Mouse (Mus musculus) ovary, postnatal 10 days (tissue): Measurements from ENCODE around the gene Usp2.

Experiments
- DNase-seq: peaks from one replicate; pipeline ENCODE4 v3.0.0; 2022; ENCODE audit warnings: low spot score

Usp2 gene

DNA sequence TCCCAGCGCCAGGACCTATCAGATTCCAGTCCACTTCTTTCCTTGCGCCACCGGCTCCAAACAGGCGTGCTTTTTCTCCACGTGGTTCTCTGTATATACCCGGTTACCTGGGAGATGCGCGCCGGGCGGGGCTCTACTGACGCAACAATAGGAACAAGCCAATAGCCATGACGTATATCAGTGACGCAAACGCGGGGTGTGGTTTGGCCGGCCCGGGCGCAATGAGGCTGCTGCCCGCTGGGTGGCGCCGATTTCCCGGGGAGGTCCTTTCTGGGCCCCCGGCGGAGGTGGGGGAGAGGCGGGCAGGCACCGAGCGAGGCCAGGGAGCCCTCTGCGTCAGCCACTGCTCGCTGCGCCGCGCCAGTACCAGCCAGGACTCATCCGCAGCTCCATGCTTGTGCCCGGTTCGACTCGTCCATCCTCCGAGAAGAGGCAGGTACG lies at the start of gene Usp2:
Gene Usp2 (plus strand): TSS at position 237 of the 441 bp plus-strand sequence.
- peak; percentile 99 for DNase-seq

DNA sequence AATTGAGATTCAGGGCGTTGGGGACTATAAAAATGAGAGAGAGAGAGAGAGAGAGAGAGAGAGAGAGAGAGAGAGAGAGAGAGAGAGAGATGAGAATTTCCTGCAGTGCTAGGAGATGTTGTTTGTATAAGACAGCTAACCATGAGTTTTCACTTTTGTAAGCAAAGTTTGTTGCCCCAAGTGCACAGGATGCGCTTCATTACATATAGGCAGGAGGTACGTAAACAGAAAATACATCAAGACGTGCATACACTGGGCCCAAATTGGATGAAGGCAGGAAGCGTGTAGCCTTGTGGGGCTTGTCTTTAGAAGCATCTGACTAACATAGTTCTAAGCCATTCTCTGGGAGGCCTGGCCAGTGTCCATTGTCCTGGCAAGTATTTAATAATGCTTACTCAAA lies 49.0 kb upstream of the Usp2 start:
- no peak for DNase-seq

DNA sequence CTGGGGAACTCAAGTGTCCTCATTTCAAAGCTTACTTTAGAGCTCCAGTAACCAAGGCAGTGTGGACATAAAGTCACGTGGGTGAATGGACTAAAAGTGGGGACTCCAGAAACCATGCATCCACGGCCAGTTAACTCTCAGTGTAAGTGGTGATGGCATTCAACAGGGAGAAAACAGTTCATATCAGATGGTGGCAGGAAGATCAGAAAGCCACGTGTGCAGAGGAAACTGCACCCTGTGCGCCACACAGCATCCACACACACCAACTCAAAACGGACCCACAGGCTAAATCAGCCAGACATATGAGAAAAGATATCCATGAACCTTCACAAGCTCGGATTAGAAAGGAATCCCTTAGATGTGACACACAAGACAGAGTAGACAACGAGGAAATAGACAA lies 46.8 kb upstream of the Usp2 start:
- DNase-seq, result no peak

DNA sequence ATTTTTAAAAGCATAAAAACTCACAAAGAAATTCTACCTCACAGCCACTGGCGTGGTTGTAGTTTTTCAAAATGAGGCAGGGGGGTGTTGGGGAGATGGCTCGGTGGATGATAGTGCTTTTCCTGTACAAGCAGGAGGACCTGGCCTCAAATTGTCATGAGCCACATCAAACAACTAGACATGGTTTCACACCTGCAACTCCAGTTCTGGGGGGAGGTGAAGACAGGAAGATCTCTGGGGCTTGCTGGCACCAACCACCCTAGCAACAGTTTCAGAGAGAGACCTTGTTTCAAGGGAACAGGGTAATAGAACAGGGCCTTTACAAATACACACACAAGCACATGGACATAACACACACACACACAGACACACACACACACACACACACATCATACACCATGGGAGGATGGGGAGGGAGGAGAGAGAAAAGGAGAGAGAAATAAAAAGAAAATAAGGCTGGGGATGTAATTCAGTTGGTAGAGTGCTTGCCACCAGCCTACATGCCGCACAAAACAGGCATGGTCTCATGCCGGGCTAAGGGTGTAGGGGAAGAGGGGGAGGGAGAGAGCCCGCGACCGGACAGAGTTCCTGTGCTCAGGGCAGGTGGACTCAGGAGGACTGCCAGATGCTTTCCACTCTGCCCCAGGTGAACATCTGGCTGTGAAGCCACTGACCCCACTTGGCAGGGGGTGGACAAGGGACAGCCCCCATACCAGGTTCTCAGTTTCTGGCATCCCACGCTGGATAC lies 44.5 kb upstream of the Usp2 start:
- no peak for DNase-seq

DNA sequence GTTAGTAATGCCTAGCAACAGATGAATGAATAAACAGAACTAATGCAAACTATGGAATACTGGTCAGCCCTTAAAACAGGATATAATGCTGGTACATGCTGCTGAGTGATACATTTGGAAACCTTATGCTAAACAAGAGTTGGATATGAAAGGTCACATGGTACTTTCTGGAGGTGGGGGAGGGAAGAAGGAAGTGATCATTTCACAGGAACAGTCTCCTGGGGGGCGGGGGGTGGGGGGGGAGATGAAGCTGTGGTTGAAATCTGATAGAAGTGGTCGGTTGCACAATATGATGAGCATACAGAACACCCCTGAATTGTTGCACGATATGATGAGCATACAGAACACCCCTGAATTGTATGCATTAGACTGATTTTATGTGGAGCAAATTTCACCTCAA lies 42.7 kb upstream of the Usp2 start:
- no peak for DNase-seq

DNA sequence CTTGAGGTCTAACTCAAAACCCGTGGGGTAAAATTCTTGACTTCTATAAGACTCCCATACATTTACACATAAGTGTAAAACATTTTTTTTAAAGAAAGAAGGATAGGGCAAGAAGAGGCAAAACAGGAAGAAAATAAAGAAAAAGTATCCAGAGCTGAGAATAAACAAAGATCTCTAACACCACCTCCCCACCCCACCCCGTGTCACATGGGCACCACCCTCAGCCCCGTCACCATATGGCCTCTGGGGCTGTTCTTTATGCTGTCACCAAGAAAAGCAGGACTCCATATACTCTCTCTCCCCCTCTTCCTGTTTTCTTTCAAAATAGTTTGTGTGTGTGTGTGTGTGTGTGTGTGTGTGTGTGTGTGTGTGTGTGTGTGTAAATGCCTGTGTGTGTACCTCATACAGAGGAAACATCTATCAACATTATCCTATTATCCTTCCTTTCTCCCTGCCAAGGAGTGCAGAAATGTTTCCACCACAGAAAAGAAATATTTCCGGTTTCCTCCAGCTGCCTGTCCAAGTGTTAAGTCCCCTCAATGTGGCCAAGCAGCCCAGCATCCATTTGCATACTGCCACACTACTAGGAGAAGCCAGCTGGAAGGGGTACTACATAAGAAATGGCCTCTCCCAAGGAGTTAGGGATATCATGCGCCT lies 37.1 kb upstream of the Usp2 start:
- DNase-seq, result no peak

DNA sequence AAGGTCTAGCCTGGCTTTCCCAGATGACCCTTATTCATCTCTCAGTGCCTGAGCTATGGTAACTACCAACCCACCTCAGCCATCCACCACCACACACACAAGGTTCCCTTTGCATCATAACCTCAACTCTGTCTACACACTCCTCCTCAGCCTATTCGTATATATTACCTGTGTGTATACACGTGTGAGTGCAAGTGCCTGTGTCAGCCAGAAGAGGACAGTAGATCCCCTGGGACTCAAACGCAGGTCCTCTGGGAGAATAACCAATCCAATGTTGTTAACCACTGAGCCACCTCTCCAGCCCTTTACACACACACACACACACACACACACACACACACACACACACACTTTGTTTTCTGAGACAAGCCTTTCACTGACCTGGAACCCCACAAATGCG lies 36.2 kb upstream of the Usp2 start:
- no peak for DNase-seq

DNA sequence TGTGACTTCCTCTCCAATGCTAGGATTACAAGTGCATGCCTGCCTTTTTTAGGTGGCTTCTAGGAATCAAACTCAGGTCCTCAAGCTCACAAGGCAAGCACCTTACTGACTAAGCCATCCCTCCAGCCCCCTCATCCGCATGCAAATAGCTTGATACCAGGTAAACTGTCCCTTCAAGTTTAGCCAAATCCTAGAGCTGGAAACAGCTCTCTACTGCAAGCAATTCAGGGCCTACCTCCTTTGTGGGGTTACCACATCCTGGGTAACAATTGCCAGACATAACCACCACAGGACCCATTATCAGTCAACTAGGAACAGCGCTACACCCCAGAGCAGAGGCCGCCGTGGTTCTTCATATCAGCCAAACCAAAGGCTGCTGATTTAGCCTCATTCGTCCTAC lies 35.7 kb upstream of the Usp2 start:
- DNase-seq, result no peak

DNA sequence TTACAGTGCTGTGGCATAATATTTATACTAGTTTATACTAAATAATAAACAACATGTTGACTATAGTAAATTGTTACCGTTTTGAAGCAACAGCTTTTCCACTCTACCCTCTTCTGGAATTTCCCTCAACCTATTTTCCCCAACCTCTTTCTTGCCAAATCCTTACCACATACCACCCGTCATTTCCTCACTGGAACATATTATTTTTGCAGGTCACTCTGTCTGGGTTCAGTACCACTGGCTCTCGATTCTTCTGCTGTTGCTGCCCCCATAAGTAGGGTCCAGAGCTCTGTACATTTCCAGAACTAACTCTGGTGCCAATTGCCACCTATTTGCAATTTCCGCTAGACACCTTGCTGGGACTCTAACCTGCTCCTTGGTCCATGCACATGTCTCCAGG lies 34.9 kb upstream of the Usp2 start:
- DNase-seq, result no peak

DNA sequence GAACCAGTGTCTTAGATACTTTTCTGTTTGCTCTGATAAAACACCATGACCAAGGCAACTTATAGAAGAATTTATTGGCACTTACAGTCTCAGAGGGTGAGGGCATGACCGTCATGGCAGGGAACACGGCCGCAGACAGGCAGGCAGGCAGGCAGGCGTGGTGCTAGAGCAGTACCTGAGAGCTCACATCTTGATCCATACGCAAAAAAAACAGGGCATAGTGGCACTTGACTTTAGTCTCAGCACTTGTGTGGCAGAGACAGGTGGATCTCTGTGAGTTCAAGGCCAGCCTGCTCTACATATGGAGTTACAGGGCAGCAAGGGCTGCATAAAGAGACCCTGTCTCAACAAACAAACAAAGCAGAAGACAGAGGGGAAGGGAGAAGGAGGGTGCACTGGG lies 33.5 kb upstream of the Usp2 start:
- DNase-seq, result no peak

DNA sequence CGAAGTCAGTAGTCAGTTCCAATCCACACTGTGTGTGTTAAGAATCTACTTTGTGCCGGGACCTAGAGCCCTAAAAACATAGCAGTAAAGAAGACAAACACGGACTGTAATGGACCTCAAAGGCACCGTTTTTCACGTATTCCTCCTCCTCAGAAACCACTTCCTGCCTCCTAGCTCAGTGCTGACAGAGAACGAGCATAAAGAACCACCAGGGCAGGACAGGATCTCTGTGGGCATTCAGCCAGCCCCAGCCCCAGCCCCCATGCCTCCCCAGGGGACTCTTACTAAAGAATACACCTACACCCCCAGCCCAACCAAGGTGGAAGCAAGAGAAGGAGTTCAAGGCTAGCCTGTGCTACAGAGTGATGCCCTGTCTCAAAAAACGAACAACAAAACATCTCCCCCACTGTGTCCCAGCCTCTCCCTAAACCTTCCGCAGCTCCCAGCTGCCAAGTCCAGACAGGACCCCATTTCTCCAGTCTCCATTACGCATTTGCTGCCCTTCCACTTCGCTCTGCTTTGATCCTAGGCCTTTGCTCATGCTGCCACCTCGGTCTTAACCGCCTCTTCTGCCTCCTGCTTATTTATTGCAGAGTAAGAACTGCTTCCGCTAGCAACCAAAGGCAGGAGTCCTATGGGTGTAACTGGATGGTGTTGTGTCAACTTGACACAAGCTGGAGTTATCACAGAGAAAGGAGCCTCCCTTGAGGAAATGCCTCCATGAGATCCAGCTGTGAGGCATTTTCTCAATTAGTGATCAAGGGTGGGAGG lies 32.7 kb upstream of the Usp2 start:
- DNase-seq, result no peak

DNA sequence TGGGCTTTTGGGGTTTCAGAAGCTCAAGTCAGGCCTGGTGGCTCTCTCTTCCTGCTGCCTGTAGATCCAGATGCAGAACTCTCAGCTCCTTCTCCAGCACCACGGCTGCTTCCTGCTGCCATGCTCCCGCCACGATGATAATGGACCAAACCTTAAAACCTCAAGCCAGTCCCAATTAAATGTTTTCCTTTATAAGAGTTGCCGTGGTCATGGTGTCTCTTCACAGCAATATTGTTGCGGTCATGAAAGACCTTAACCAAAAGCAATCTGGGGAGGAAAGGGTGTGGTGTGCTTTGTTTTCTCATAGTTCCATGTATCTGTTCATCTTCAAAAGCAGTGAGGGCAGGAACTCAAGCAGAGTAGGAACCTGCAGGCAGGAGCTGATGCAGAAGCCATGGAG lies 29.7 kb upstream of the Usp2 start:
- DNase-seq, result no peak

DNA sequence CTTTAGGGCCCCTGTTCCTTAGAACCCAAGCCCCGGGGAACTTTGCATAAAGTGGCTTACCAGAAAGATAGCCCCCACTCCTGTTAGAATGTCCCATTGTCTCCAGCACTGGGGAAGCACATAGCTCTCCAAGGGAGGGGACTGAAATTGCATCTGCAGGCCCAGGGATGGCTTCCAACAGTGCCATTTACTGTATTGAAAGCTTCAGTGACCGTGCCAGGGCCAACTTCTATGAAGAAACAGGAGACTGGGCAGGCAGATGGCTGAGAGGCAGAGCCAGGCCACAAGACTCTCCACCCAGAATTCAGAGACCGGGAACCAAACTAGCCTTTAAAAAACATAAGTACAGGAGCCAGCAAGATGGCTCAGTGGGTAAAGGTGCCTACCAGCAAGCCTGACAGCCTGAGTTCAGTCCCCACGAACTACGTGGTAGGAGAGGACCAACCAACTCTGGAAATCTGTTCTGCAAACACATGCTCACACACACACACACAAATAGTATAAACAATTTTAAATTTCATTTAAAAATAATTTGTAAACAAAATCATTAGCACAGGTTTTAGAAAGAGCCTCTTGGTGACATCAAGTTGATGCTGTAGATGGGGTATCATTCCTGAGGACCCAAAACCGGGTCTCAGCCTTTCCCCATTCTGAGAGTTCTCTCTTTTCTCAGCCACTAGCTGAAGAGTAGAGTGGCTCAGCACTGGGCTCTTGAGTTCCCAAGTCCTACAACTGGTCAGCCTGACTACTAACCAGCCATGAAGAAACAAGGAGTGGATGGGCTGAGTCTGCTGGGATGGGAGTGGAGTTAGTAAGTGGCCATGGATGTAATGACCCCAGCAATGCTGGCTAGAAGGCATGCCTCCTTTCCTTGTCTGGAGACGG lies 25.1 kb upstream of the Usp2 start:
- DNase-seq, result no peak

DNA sequence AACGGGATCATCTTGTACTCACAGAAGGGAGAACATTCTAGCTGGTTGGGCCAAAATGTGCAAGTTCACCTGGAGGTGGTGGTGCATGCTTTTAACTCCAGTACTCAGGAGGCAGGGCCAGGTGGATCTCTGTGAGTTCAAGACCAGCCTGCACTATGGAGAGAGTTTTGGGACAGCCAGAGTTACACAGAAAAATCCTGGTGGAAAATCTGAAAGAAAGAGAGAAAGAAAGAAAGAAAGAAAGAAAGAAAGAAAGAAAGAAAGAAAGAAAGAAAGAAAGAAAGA lies 24.5 kb upstream of the Usp2 start:
- DNase-seq, result no peak

DNA sequence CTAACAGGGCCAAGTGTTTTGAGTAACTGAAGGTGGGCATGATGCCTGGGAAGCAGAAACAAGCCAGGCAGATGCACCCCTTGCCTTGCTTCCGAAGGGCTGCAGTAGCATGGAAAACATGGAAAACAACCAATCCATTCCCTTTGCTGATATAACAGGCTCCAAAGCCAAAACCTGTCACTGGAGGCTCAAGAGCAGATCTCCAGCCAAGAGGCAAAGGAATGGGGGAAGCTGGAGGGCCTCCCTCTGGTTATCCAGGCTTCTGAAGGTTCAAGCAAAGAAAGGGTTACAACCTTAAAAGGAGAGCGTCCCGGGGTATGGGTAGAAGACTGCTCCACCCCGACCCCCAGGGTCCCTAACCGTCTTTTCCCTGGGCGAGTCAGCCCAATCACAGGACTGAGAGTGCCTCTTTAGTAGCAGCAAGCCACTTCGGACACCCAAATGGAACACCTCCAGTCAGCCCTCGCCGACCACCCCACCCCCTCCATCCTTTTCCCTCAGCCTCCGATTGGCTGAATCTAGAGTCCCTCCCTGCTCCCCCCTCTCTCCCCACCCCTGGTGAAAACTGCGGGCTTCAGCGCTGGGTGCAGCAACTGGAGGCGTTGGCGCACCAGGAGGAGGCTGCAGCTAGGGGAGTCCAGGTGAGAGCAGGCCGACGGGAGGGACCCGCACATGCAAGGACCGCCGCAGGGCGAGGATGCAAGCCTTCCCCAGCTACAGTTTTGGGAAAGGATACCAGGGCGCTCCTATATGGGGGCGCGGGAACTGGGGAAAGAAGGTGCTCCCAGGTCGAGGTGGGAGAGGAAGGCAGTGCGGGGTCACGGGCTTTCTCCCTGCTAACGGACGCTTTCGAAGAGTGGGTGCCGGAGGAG lies 23.7 kb upstream of the Usp2 start, which contains the start of gene Thy1:
Gene Thy1 (plus strand): TSS at position 549 of the 872 bp plus-strand sequence.
- peak; percentile 15 for DNase-seq

DNA sequence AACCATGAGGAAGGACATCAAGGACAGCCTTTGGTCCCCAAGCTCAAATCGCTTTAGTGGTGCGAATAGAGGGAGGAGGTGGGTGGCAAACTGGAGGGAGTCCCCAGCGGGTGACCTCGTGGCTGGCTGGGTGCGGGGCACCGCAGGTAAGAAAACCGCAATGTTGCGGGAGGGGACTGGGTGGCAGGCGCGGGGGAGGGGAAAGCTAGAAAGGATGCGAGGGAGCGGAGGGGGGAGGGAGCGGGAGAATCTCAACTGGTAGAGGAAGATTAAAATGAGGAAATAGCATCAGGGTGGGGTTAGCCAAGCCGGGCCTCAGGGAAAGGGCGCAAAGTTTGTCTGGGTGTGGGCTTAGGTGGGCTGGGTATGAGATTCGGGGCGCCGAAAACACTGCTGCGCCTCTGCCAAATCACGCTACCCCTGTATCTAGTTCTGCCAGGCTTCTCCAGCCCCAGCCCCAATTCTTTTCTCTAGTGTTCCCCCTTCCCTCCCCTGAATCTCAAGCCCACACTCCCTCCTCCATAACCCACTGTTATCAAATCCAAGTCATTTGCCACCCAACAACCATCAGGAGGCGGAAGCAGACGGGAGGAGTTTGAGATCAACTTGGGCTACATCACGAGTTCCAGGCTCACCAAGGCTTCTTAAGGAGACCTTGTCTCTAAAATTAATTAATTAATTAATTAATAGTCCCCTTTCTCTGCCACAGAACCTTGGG lies 23.0 kb upstream of the Usp2 start:
- DNase-seq, result no peak

DNA sequence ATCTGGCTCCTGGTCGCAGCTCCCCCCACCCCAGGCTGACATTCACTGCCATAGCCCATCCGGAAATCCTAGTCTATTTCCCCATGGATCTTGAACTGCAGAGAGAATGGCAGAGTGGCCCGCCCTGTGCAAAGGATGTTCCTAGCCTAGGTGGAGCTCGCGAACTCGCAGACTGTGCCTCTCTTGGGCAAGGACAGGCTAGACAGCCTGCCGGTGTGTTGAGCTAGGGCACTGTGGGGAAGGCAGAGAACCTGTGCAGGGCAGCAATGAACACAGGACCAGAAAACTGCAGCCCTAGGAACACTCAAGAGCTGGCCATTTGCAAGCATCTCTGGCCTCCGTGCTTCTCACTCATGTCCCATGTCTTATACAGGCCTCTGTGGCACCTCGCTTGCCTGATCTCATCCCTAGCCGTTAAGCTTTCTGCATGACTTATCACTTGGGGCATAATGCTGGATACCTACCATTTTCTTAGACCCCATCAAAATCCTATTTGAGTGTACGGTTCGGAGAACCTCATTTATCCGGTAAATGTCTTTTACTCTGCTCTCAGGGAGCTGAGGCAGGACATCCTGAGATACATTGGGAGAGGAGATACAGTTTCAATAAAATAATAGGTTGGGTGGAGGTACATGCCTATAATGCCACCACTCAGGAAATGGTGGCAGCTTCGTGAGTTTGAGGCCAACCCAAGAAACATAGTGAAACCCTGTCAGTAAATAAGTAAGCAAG lies 22.2 kb upstream of the Usp2 start:
- no peak for DNase-seq

DNA sequence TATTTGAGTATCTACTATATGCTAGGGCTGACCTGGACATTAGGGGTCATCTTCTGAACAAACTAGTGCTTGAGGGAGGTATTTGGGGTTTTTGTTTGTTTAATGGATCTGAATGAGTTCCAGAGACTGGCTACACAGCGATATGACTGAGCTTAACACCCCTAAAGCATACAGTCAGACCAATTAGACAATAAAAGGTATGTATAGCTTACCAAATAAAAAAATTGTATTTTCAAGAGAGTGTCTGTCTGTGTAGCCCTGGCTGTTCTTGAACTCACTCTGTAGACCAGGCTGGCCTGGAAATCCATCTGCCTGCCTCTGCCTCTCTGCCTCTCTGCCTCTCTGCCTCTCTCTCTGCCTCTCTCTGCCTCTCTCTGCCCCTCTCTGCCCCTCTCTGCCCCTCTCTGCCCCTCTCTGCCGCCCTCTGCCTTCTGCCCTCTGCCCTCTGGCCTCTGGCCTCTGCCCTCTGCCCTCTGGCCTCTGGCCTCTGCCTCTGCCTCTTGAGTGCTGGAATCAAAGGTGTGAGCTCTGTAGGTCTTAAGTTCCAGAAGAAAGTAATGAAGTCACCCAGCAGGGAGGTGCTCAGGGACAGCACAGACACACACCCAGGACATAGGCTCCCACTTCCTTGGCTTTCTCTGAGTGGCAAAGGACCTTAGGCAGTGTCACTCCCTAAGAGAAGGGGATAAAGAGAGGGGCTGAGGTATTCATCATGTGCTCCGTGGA lies 21.5 kb upstream of the Usp2 start:
- DNase-seq, result no peak

DNA sequence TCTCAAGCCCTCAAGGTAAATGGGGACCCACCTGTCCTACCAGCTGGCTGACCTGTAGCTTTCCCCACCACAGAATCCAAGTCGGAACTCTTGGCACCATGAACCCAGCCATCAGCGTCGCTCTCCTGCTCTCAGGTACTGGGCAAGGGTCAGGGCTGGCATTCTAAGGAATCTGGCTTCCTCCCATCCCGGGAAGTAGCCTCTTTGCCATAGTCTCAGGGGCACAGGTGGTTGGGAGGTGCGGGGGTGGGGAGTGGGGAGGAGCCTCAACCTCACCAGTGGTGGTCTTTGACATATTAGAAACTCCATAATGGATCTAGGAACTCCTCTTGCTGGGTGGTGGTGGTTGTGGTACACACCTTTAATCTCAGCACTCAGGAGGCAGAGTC lies 20.9 kb upstream of the Usp2 start:
- no peak for DNase-seq
